Mouse (Mus musculus): ENCODE measurements at regions not wholly inside any gene's neighbourhood (a gene's known extent, or its start where the extent isn't known, plus 50 kb on each side); places are given as distances from the start of the nearest gene placed in this dataset.

DNA sequence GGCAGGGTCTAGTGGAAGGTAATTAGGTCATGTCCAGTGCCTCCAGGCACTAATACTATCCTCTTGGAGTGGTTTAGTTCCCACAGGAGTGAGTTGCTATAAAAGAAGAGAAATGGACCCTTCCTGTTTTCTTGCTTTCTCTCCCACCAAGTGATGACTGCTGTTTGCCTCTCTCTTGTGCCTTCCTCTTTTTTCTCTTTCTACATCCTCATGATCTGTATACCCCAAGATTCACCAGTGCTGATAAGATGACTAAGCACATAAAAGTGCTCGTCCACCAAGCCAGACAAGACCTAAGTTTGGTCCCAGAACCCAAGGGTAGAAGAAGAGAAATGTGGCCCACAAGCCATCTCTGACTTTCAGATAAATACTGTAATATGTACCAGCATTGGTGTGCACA is 265.7 kb downstream of the Sox4 start:
- TF ChIP-seq CTCF (IDR thresholded peaks at IDR 0.05; ENCODE audit: borderline replicate concordance, insufficient read depth, low read depth, low read length), result no peak
- TF ChIP-seq POLR2A (IDR thresholded peaks at IDR 0.05; ENCODE audit: borderline replicate concordance, insufficient read depth, low read length), result no peak
